Mouse (Mus musculus) kidney, adult 2 months (tissue): ENCODE data around the gene Erich4.

ENCODE experiments used
- CTCF ChIP-seq: fragments of 200-500 bp; conservative IDR thresholded peaks from 2 replicates; pipeline ENCODE4 v1.5.1; 2011; ENCODE audit warnings: low read depth, mild to moderate bottlenecking, control low read depth, low read length, moderate library complexity, mixed read lengths; ENCODE audit not compliant: insufficient read depth, insufficient read length
- POLR2A ChIP-seq: fragments of 200-500 bp; IDR thresholded peaks from one replicate; pipeline ENCODE4 v1.6.1; 2011; ENCODE audit warnings: low read depth, low read length, control low read depth

DNA sequence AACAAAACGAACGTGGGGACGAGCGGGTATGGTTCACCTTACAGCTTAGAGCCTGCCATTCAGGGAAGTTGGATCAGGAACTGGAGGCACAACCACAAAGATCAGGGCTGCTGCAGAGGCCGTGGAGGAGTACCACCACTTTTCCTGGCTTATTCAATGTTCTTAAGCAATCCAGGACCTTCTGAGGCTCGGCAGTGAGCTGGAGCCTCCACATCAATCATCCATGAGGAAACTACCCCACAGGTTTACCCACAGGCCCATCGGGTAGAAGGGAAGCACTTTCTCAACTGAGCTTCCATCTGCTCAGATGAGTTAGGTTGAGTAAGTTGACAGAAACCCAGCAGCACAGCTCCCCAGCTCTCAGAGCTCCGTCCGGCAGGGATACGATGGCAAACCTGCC lies 36.3 kb downstream of the Erich4 start:
- TF ChIP-seq CTCF: no peak
- no peak for TF ChIP-seq POLR2A
